Mouse (Mus musculus) c-Kit-positive CD71-negative TER-119-negative erythroid progenitor cells, embryonic 14.5 days (primary cell): ENCODE results near the gene Tekt5.

Experiments
- DNase-seq: peaks from one replicate; pipeline ENCODE4 v3.0.0-alpha.2; 2013; ENCODE audit warnings: low read depth

The Tekt5 gene

GRCm38 (mm10) chr16:10394699-10395540 is at the start of gene Tekt5:
Gene Tekt5 (minus strand): TSS chr16:10395490.
- DNase-seq = no peak

GRCm38 (mm10) chr16:10443723-10444122 is 48.4 kb upstream of the Tekt5 start:
- no peak for DNase-seq

GRCm38 (mm10) chr16:10441761-10442160 is 46.5 kb upstream of the Tekt5 start:
- DNase-seq = no peak

- no peak for DNase-seq
These were observed 46.0 kb upstream of the Tekt5 start for GRCm38 (mm10) chr16:10441328-10441727.

- DNase-seq = no peak
These were observed 42.8 kb upstream of the Tekt5 start for GRCm38 (mm10) chr16:10438055-10438454.

GRCm38 (mm10) chr16:10436166-10436565 is 40.9 kb upstream of the Tekt5 start:
- DNase-seq = no peak

- no peak for DNase-seq
These were observed 38.1 kb upstream of the Tekt5 start for GRCm38 (mm10) chr16:10433344-10433743.

- DNase-seq = no peak
These were observed 37.1 kb upstream of the Tekt5 start for GRCm38 (mm10) chr16:10432387-10432786.

- DNase-seq = no peak
These were observed 36.6 kb upstream of the Tekt5 start for GRCm38 (mm10) chr16:10431911-10432310.

GRCm38 (mm10) chr16:10420447-10421054 is 25.3 kb upstream of the Tekt5 start:
- no peak for DNase-seq

- DNase-seq = no peak
These were observed 22.5 kb upstream of the Tekt5 start for GRCm38 (mm10) chr16:10417723-10418259.

- no peak for DNase-seq
These were observed 21.6 kb upstream of the Tekt5 start for GRCm38 (mm10) chr16:10416866-10417265.

- DNase-seq = peak; percentile 25
These were observed 20.7 kb upstream of the Tekt5 start for GRCm38 (mm10) chr16:10415976-10416375.

- peak; percentile 83 for DNase-seq
These were observed 16.8 kb upstream of the Tekt5 start, which contains the start of gene Nubp1 for GRCm38 (mm10) chr16:10411764-10412746. Gene Nubp1 (plus strand): TSS chr16:10411948.

- peak; percentile 42 for DNase-seq
These were observed 3.9 kb upstream of the Tekt5 start for GRCm38 (mm10) chr16:10399160-10399559.

GRCm38 (mm10) chr16:10398755-10399154 is 3.5 kb upstream of the Tekt5 start:
- no peak for DNase-seq

GRCm38 (mm10) chr16:10392587-10392986 is 2.7 kb downstream of the Tekt5 start:
- no peak for DNase-seq

- no peak for DNase-seq
These were observed 6.5 kb downstream of the Tekt5 start for GRCm38 (mm10) chr16:10388634-10389365.

- DNase-seq = no peak
These were observed 10.0 kb downstream of the Tekt5 start for GRCm38 (mm10) chr16:10385261-10385660.

GRCm38 (mm10) chr16:10384544-10384943 is 10.7 kb downstream of the Tekt5 start:
- DNase-seq = no peak

- DNase-seq = peak; percentile 29
These were observed 11.2 kb downstream of the Tekt5 start for GRCm38 (mm10) chr16:10384060-10384497.
